Comparison of ENCODE assay signal across 8 mouse cellular contexts in the genomic region with DNA sequence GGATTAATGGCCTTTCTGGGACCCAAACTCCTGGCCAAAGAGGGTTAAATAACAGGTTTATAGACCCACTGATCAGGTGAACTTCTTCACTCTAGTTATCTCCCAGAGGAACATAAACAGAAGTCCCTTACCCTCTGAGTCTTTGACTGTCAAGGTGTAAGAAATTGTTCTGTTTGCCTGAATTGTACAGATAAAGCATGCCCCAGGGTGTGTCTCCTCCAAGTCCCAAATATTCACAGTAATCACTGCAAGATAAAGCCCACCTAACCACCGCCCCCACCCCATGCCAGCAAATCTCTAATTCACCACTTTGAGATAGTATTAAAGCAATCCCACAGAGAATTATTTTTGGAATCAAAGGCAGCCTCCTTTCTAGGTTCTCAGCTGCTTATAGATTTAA. TPM values are rescaled to one million over a fixed set of nuclear protein-coding genes. Genes with fewer than 3 reads are reported as not detected.
A peak's percentile ranks its signal among the peaks of the same experiment; 100 is the strongest.
DNase-seq lines count a peak whose midpoint lies in the region; ATAC-seq and TF ChIP-seq lines count a peak whose summit lies in the region.

No protein-coding gene starts in this region.

- peaks cover 9% of the 10 kb centered on the region; the same call in 1 of the 2 replicates for H3K4me1 ChIP-seq in heart, postnatal 0 days (ENCODE audit: control insufficient read depth, insufficient read depth)
- H3K4me1 ChIP-seq in embryonic facial prominence, embryonic 11.5 days (ENCODE audit: control insufficient read depth, insufficient read depth, low read length) = no peaks in the 10 kb centered on the region
- H3K4me1 ChIP-seq in hindbrain, postnatal 0 days (ENCODE audit: insufficient read depth, low read length) = peaks cover 11% of the 10 kb centered on the region
- H3K4me1 ChIP-seq in midbrain, embryonic 14.5 days (ENCODE audit: control insufficient read depth, insufficient read depth, low read length) = peaks cover 21% of the 10 kb centered on the region

- H3K27ac ChIP-seq in heart, postnatal 0 days (ENCODE audit: low read depth) = no peak overlapping the region
- H3K27ac ChIP-seq in embryonic facial prominence, embryonic 11.5 days (replicated peaks; ENCODE audit: low read depth, low read length) = no peak overlapping the region
- no peak overlapping the region for H3K27ac ChIP-seq in hindbrain, postnatal 0 days
- H3K27ac ChIP-seq in midbrain, embryonic 14.5 days (replicated peaks; ENCODE audit: low read depth, low read length) = no peak overlapping the region

- no peak for TF ChIP-seq EP300 in heart, postnatal 0 days (IDR thresholded peaks at IDR 0.05; ENCODE audit: low read depth)

- 18% methylated on average over 1 of the region's 1 CpGs for WGBS in heart, postnatal 0 days
- WGBS in embryonic facial prominence, embryonic 11.5 days = 86% methylated on average over 1 of the region's 1 CpGs
- 79% methylated on average over 1 of the region's 1 CpGs for WGBS in hindbrain, postnatal 0 days
- WGBS in midbrain, embryonic 14.5 days = 74% methylated on average over 1 of the region's 1 CpGs

- peak overlapping the region; percentile 86 for H3K9ac ChIP-seq in heart, postnatal 0 days (replicated peaks; ENCODE audit: low read depth, low read length)
- H3K9ac ChIP-seq in embryonic facial prominence, embryonic 11.5 days (replicated peaks; ENCODE audit: low read length) = no peak overlapping the region; the same call in 1 of the 2 replicates
- peak overlapping the region; percentile 86; the same call in 1 of the 2 replicates for H3K9ac ChIP-seq in hindbrain, postnatal 0 days (replicated peaks; ENCODE audit: low read length)
- peak overlapping the region; percentile 96 for H3K9ac ChIP-seq in midbrain, embryonic 14.5 days (replicated peaks; ENCODE audit: low read length)

- intact Hi-C loops in heart, postnatal 10 days (cut with DNase I) = no loop called here

- peak overlapping the region; percentile 89 for H3K4me3 ChIP-seq in heart, postnatal 0 days (ENCODE audit: low read depth, low read length)
- peak overlapping the region; percentile 90 for H3K4me3 ChIP-seq in embryonic facial prominence, embryonic 11.5 days (ENCODE audit: low read depth, low read length)
- peak overlapping the region; percentile 63 for H3K4me3 ChIP-seq in hindbrain, postnatal 0 days (ENCODE audit: low read length)
- H3K4me3 ChIP-seq in midbrain, embryonic 14.5 days (replicated peaks; ENCODE audit: low read depth, low read length) = peak overlapping the region; percentile 88

- no peak for DNase-seq in heart, postnatal 0 days (ENCODE audit: low spot score)
- DNase-seq in heart, postnatal 10 days = no peak
- DNase-seq in embryonic facial prominence, embryonic 11.5 days (ENCODE audit: low spot score) = no peak
- no peak for DNase-seq in hindbrain, postnatal 0 days (ENCODE audit: low spot score)
- no peak for DNase-seq in midbrain, embryonic 14.5 days
- no peak for DNase-seq in retina, embryonic 14.5 days (ENCODE audit: low spot score)
- DNase-seq in right cerebral cortex, adult 18-20 months = no peak
- DNase-seq in spleen, postnatal 4 days (ENCODE audit: low spot score in 2 of 2) = no peak

- H3K4me2 ChIP-seq in heart, postnatal 0 days (ENCODE audit: low read depth, low read length) = peak overlapping the region; percentile 84
- H3K4me2 ChIP-seq in embryonic facial prominence, embryonic 11.5 days (ENCODE audit: low read depth, low read length) = peak overlapping the region; percentile 42
- H3K4me2 ChIP-seq in hindbrain, postnatal 0 days (ENCODE audit: low read depth, low read length) = peak overlapping the region; percentile 79
- peak overlapping the region; percentile 89 for H3K4me2 ChIP-seq in midbrain, embryonic 14.5 days (ENCODE audit: low read length)

- no peak for TF ChIP-seq CTCF in heart, postnatal 0 days (IDR thresholded peaks at IDR 0.05; ENCODE audit: low read depth)
- TF ChIP-seq CTCF in hindbrain, postnatal 0 days (IDR thresholded peaks at IDR 0.05; ENCODE audit: low read depth) = no peak

- no peaks in the 10 kb centered on the region for H3K27me3 ChIP-seq in heart, postnatal 0 days (ENCODE audit: control insufficient read depth, insufficient read depth, low read length)
- no peaks in the 10 kb centered on the region for H3K27me3 ChIP-seq in embryonic facial prominence, embryonic 11.5 days (ENCODE audit: control insufficient read depth, insufficient read depth, low read length)
- no peaks in the 10 kb centered on the region for H3K27me3 ChIP-seq in hindbrain, postnatal 0 days (ENCODE audit: insufficient read depth, low read length)
- H3K27me3 ChIP-seq in midbrain, embryonic 14.5 days (ENCODE audit: control insufficient read depth, insufficient read depth, low read length) = no peaks in the 10 kb centered on the region

- peaks cover 56% of the 10 kb centered on the region for H3K36me3 ChIP-seq in heart, postnatal 0 days (replicated peaks; ENCODE audit: control insufficient read depth, insufficient read depth, low read length)
- H3K36me3 ChIP-seq in embryonic facial prominence, embryonic 11.5 days (replicated peaks; ENCODE audit: control insufficient read depth, insufficient read depth, low read depth, low read length) = peaks cover 24% of the 10 kb centered on the region
- H3K36me3 ChIP-seq in hindbrain, postnatal 0 days (ENCODE audit: insufficient read depth, low read length) = peaks cover 37% of the 10 kb centered on the region
- peaks cover 47% of the 10 kb centered on the region for H3K36me3 ChIP-seq in midbrain, embryonic 14.5 days (ENCODE audit: control insufficient read depth, insufficient read depth, low read length)

- ATAC-seq in heart, postnatal 0 days (ENCODE audit: insufficient read depth, low read depth) = no peak
- ATAC-seq in embryonic facial prominence, embryonic 11.5 days (replicated peaks; ENCODE audit: insufficient number of reproducible peaks, low FRiP score, low TSS enrichment, low read depth) = no peak
- no peak for ATAC-seq in hindbrain, postnatal 0 days
- no peak for ATAC-seq in midbrain, embryonic 14.5 days (ENCODE audit: low FRiP score, low TSS enrichment)

- H3K9me3 ChIP-seq in heart, postnatal 0 days (replicated peaks; ENCODE audit: control insufficient read depth, low read length) = no peaks in the 10 kb centered on the region
- H3K9me3 ChIP-seq in embryonic facial prominence, embryonic 11.5 days (replicated peaks; ENCODE audit: control insufficient read depth, low read length) = no peaks in the 10 kb centered on the region
- no peaks in the 10 kb centered on the region for H3K9me3 ChIP-seq in hindbrain, postnatal 0 days (ENCODE audit: low read length)
- no peaks in the 10 kb centered on the region for H3K9me3 ChIP-seq in midbrain, embryonic 14.5 days (ENCODE audit: control insufficient read depth, low read length)

RNA-seq across cellular contexts. Expression of gene Zfp319, which starts 1.4 kb away (rescaled TPM):
- total RNA-seq in heart, postnatal 0 days (2014; rRNA removed; ENCODE audit: low replicate concordance) = 7.0 and 7.8 TPM in 2 replicates
- 3.0 and 3.6 TPM in 2 replicates for polyA plus RNA-seq in heart, postnatal 0 days (2015; fragmentation: Nextera tagmentation; extraction: Ambion mirVana)
- 10 to 100 TPM; 12.2 to 13.9 TPM for total RNA-seq in heart, postnatal 10 days (2021)
- polyA plus RNA-seq in embryonic facial prominence, embryonic 11.5 days (2014; fragmentation: Nextera tagmentation; extraction: Ambion mirVana) = 6.6 and 7.2 TPM in 2 replicates
- 18.3 and 21.0 TPM in 2 replicates for total RNA-seq in hindbrain, postnatal 0 days (2014; rRNA removed)
- 9.2 and 10.5 TPM in 2 replicates for polyA plus RNA-seq in hindbrain, postnatal 0 days (2015; fragmentation: Nextera tagmentation; extraction: Ambion mirVana)
- polyA plus RNA-seq in midbrain, embryonic 14.5 days (2014; fragmentation: Nextera tagmentation; extraction: Ambion mirVana) = 15.9 and 17.9 TPM in 2 replicates

RNA-seq across cellular contexts. Expression of gene Usb1, which starts 1.7 kb away (rescaled TPM):
- total RNA-seq in heart, postnatal 0 days (2014; rRNA removed; ENCODE audit: low replicate concordance) = 37.3 and 49.0 TPM in 2 replicates
- polyA plus RNA-seq in heart, postnatal 0 days (2015; fragmentation: Nextera tagmentation; extraction: Ambion mirVana) = 28.8 and 29.6 TPM in 2 replicates
- total RNA-seq in heart, postnatal 10 days (2021) = 10 to 100 TPM; 17.2 to 23.9 TPM
- polyA plus RNA-seq in embryonic facial prominence, embryonic 11.5 days (2014; fragmentation: Nextera tagmentation; extraction: Ambion mirVana) = 36.5 and 37.6 TPM in 2 replicates
- 22.8 and 68.5 TPM in 2 replicates for total RNA-seq in hindbrain, postnatal 0 days (2014; rRNA removed)
- 25.6 and 25.9 TPM in 2 replicates for polyA plus RNA-seq in hindbrain, postnatal 0 days (2015; fragmentation: Nextera tagmentation; extraction: Ambion mirVana)
- polyA plus RNA-seq in midbrain, embryonic 14.5 days (2014; fragmentation: Nextera tagmentation; extraction: Ambion mirVana) = 32.0 and 37.3 TPM in 2 replicates

RNA-seq across cellular contexts. Expression of gene Tepp, which starts 20.0 kb away (rescaled TPM):
- not detected in 2 replicates for total RNA-seq in heart, postnatal 0 days (2014; rRNA removed; ENCODE audit: low replicate concordance)
- not detected in 2 replicates for polyA plus RNA-seq in heart, postnatal 0 days (2015; fragmentation: Nextera tagmentation; extraction: Ambion mirVana)
- not detected for total RNA-seq in heart, postnatal 10 days (2021)
- polyA plus RNA-seq in embryonic facial prominence, embryonic 11.5 days (2014; fragmentation: Nextera tagmentation; extraction: Ambion mirVana) = not detected in 2 replicates
- total RNA-seq in hindbrain, postnatal 0 days (2014; rRNA removed) = 1.4 TPM in 1 of 2 replicates, not detected in the other
- polyA plus RNA-seq in hindbrain, postnatal 0 days (2015; fragmentation: Nextera tagmentation; extraction: Ambion mirVana) = 3.1 and 3.7 TPM in 2 replicates
- 0.83 and 2.7 TPM in 2 replicates for polyA plus RNA-seq in midbrain, embryonic 14.5 days (2014; fragmentation: Nextera tagmentation; extraction: Ambion mirVana)

RNA-seq across cellular contexts. Expression of gene Mmp15, which starts 21.7 kb away (rescaled TPM):
- total RNA-seq in heart, postnatal 0 days (2014; rRNA removed; ENCODE audit: low replicate concordance) = 132 and 171 TPM in 2 replicates
- 30.1 and 32.9 TPM in 2 replicates for polyA plus RNA-seq in heart, postnatal 0 days (2015; fragmentation: Nextera tagmentation; extraction: Ambion mirVana)
- total RNA-seq in heart, postnatal 10 days (2021) = 100 to 1,000 TPM; 113 to 155 TPM
- 8.9 and 9.9 TPM in 2 replicates for polyA plus RNA-seq in embryonic facial prominence, embryonic 11.5 days (2014; fragmentation: Nextera tagmentation; extraction: Ambion mirVana)
- total RNA-seq in hindbrain, postnatal 0 days (2014; rRNA removed) = 72.9 and 80.6 TPM in 2 replicates
- 14.0 and 14.2 TPM in 2 replicates for polyA plus RNA-seq in hindbrain, postnatal 0 days (2015; fragmentation: Nextera tagmentation; extraction: Ambion mirVana)
- 17.8 and 19.1 TPM in 2 replicates for polyA plus RNA-seq in midbrain, embryonic 14.5 days (2014; fragmentation: Nextera tagmentation; extraction: Ambion mirVana)

RNA-seq across cellular contexts. Expression of gene Cngb1, which starts 24.0 kb away (rescaled TPM):
- total RNA-seq in heart, postnatal 0 days (2014; rRNA removed; ENCODE audit: low replicate concordance) = not detected in 2 replicates
- polyA plus RNA-seq in heart, postnatal 0 days (2015; fragmentation: Nextera tagmentation; extraction: Ambion mirVana) = 1.1 and 1.4 TPM in 2 replicates
- 1 to 10 TPM; 1.5 to 3.2 TPM for total RNA-seq in heart, postnatal 10 days (2021)
- polyA plus RNA-seq in embryonic facial prominence, embryonic 11.5 days (2014; fragmentation: Nextera tagmentation; extraction: Ambion mirVana) = 0.10 and 0.32 TPM in 2 replicates
- 0.52 and 0.83 TPM in 2 replicates for total RNA-seq in hindbrain, postnatal 0 days (2014; rRNA removed)
- 1.2 and 1.7 TPM in 2 replicates for polyA plus RNA-seq in hindbrain, postnatal 0 days (2015; fragmentation: Nextera tagmentation; extraction: Ambion mirVana)
- 0.47 and 0.59 TPM in 2 replicates for polyA plus RNA-seq in midbrain, embryonic 14.5 days (2014; fragmentation: Nextera tagmentation; extraction: Ambion mirVana)
